Mouse (Mus musculus) left cerebral cortex, adult 2 months (tissue): ENCODE results near the gene Rgcc. TPM values are rescaled to one million over a fixed set of nuclear protein-coding genes. Genes with fewer than 3 reads are reported as not detected.
A peak's percentile ranks its signal among the peaks of the same experiment; 100 is the strongest.

Source experiments
- DNase-seq, 2 experiments: peaks; one replicate each; pipeline ENCODE4 v3.0.0; 2021 to 2022; ENCODE audit warnings: low spot score in 2 of 2, mixed read lengths in 1 of 2; ENCODE audit errors: extremely low spot score in 1 of 2
- H3K27ac ChIP-seq: fragments of 200-600 bp; 2 replicates; pipeline ENCODE4 v1.8.1; 2022
- H3K4me3 ChIP-seq: fragments of 200-600 bp; 2 replicates; pipeline ENCODE4 v1.8.1; 2022
- CTCF ChIP-seq: fragments of 200-600 bp; IDR thresholded peaks from 2 replicates; pipeline ENCODE4 v1.8.1; 2022; ENCODE audit warnings: antibody characterized with exemption, mild to moderate bottlenecking, moderate library complexity
- intact Hi-C: fragments of 180-260 bp; cut with DNase I; formaldehyde crosslinking; loops from one replicate; pipeline ENCODE4 v1.15.1; 2025
- long read RNA-seq, 2 experiments: library from polyadenylated mRNA; stranded (forward); transcript quantifications; one replicate each; pipeline ENCODE4 v2.0.0; 2021; ENCODE audit warnings: borderline mapping rate in 2 of 2
- total RNA-seq, 2 experiments: library from RNA; stranded (reverse); gene quantifications; 2 replicates each; pipeline ENCODE4 v1.2.3; 2021

Gene Rgcc
- 10 to 100 TPM; 33.6 to 44.5 TPM for total RNA-seq
- long read RNA-seq, experiment 1, transcript Rgcc-201 (5 exons, 918 nt) = major isoform, 48 of 58 reads
- long read RNA-seq, experiment 1, partial matches to known transcripts = 9 of 58 reads
- long read RNA-seq, experiment 1, other reads (novel, unspliced or antisense) = 1 of 58 reads
- long read RNA-seq, experiment 2, transcript Rgcc-201 (5 exons, 918 nt) = major isoform, 53 of 59 reads
- long read RNA-seq, experiment 2, partial matches to known transcripts = 6 of 59 reads
- long read RNA-seq, experiment 2, other reads (novel, unspliced or antisense) = 0 of 59 reads

- TF ChIP-seq CTCF = peak; percentile 94
- intact Hi-C loops = loop anchor here (2.0 to 5.0 kb wide), 3 partner anchors 45 to 174 kb away; no protein-coding TSS in a partner anchor
- peak within 1 kb of the TSS; percentile 80 for H3K27ac ChIP-seq
These were observed at the start of gene Rgcc for GRCm38 (mm10) chr14:79301466-79301875. Gene Rgcc, minus strand, starts transcription at chr14:79301645.

GRCm38 (mm10) chr14:79346384-79346783, 44.9 kb upstream of the Rgcc start:
- intact Hi-C loops = loop anchor here (2.0 kb wide), 1 partner anchor 46 kb away; the partner anchor contains the start of gene Rgcc
- TF ChIP-seq CTCF = no peak
- Histone ChIP-seq H3K4me3 (no peak overlapping the region), H3K27ac (no peak overlapping the region)
- DNase-seq = no peak

More at GRCm38 (mm10) chr14:79301466-79301875, at the start of gene Rgcc:
- peak within 1 kb of the TSS; percentile 54 for H3K4me3 ChIP-seq
- peak; percentile 91 for DNase-seq

GRCm38 (mm10) chr14:79335613-79336012, 34.2 kb upstream of the Rgcc start:
- intact Hi-C loops = loop anchor here (5.0 kb wide), 1 partner anchor 52 kb away; no protein-coding TSS in a partner anchor
- TF ChIP-seq CTCF = no peak

GRCm38 (mm10) chr14:79331936-79332335, 30.5 kb upstream of the Rgcc start:
- Histone ChIP-seq H3K27ac (no peak overlapping the region), H3K4me3 (no peak overlapping the region)
- no peak for DNase-seq
- intact Hi-C loops = no loop called here
- no peak for TF ChIP-seq CTCF

More at GRCm38 (mm10) chr14:79335613-79336012, 34.2 kb upstream of the Rgcc start:
- H3K4me3 ChIP-seq = no peak overlapping the region
- H3K27ac ChIP-seq = no peak overlapping the region
- DNase-seq = no peak

- Histone ChIP-seq H3K4me3 (no peak overlapping the region), H3K27ac (no peak overlapping the region)
- no peak for DNase-seq
- intact Hi-C loops = no loop called here
- TF ChIP-seq CTCF = no peak
These were observed 29.6 kb upstream of the Rgcc start for GRCm38 (mm10) chr14:79330944-79331561.

- H3K4me3 ChIP-seq = no peak overlapping the region
- H3K27ac ChIP-seq = no peak overlapping the region
- peak in 1 of 2 experiments; percentile 37 for DNase-seq
- peak; percentile 75 for TF ChIP-seq CTCF
- intact Hi-C loops = loop anchor here (10.0 kb wide), 1 partner anchor 672 kb away; no protein-coding TSS in a partner anchor
These were observed 25.6 kb upstream of the Rgcc start for GRCm38 (mm10) chr14:79327033-79327432.

GRCm38 (mm10) chr14:79324112-79324840, 22.8 kb upstream of the Rgcc start:
- Histone ChIP-seq H3K4me3 (no peak overlapping the region), H3K27ac (no peak overlapping the region)
- intact Hi-C loops = loop anchor here (10.0 kb wide), 1 partner anchor 669 kb away; no protein-coding TSS in a partner anchor
- no peak for DNase-seq
- TF ChIP-seq CTCF = no peak

- intact Hi-C loops = loop anchor here (2.0 to 10.0 kb wide), 2 partner anchors 197 to 667 kb away; no protein-coding TSS in a partner anchor
- no peak for TF ChIP-seq CTCF
- DNase-seq = no peak
- H3K27ac ChIP-seq = no peak overlapping the region
- H3K4me3 ChIP-seq = no peak overlapping the region
These were observed 20.4 kb upstream of the Rgcc start for GRCm38 (mm10) chr14:79321881-79322280.

GRCm38 (mm10) chr14:79321152-79321551, 19.7 kb upstream of the Rgcc start:
- TF ChIP-seq CTCF = peak; percentile 60
- intact Hi-C loops = loop anchor here (2.0 to 10.0 kb wide), 2 partner anchors 196 to 666 kb away; no protein-coding TSS in a partner anchor

GRCm38 (mm10) chr14:79317602-79318001, 16.2 kb upstream of the Rgcc start:
- no peak for DNase-seq
- no peak overlapping the region for H3K4me3 ChIP-seq
- no peak for TF ChIP-seq CTCF
- intact Hi-C loops = no loop called here
- no peak overlapping the region for H3K27ac ChIP-seq

More at GRCm38 (mm10) chr14:79321152-79321551, 19.7 kb upstream of the Rgcc start:
- Histone ChIP-seq H3K4me3 (no peak overlapping the region), H3K27ac (no peak overlapping the region)
- DNase-seq = no peak

- intact Hi-C loops = no loop called here
- Histone ChIP-seq H3K4me3 (no peak overlapping the region), H3K27ac (no peak overlapping the region)
- no peak for TF ChIP-seq CTCF
- DNase-seq = no peak
These were observed 14.4 kb upstream of the Rgcc start for GRCm38 (mm10) chr14:79315877-79316276.
